Mouse (Mus musculus) adipocyte (in vitro differentiated cells): ENCODE measurements around the gene Abraxas2.

Experiments
- DNase-seq: peaks from one replicate; pipeline ENCODE4 v3.0.0-alpha.2; 2016; ENCODE audit warnings: low spot score

The Abraxas2 gene

DNA sequence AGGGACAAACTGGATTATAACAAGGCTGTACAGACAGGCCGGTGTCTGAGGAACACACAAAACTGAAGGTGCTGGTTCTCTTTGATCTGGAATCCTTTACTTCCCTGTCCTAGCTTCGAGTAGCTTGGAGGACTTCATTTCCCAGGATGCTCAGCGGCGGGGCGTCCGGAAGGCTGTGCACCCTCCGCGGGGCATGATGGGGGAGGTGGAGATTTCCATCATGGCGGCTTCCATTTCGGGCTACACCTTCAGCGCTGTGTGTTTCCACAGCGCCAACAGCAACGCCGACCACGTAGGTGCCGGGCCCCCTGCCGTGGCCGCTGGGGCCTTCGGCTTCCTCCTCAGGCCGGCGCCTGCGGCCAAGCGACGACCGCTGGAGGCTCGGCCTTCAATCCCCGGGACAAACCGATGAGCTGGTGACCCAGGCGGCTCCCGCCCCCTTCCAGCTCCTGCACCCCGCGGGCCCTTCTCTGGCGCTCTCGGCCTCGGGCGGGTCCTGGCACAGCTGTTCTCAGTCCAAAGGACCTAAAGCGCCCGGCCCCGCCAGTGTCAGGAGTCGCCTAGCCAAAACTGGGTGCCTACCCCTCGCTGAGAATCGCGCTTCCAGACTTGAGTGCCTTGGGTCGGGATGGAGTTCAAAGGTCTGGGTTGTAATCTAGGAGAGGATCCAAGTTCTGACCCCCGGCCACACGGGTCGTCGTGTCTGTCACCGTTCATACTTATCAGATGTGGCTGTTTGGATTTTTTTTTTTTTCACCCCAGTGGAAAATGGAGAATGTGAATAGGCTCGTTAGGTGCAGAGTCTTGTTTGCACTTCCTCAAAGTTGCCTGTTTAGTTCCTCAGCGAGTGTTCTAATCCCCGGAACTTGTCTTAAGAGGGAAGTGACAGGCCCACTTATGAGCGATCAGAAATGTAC is at the start of gene Abraxas2:
Abraxas2 (plus strand) TSS at position 184 of the 917 bp plus-strand sequence.
- peak; percentile 78 for DNase-seq

DNA sequence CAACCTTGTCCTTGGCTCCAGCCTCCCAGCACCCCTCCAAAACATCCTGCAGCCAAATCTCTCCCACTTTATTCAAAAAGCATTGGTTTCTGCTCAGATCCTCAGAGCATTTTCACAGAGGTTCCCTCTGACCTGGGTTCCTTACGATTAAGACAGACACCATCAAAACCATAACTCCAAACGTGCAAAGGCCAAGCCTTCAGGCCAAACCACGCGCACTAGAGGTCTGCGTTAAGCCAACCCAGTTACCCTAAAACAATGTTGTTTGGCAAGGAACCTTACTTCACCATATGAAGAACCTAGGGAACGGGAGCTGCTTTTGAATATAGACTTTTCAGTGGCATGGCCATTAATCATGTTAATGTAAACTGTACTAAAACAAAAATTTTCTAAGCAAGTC is 49.3 kb upstream of the Abraxas2 start:
- DNase-seq: no peak

DNA sequence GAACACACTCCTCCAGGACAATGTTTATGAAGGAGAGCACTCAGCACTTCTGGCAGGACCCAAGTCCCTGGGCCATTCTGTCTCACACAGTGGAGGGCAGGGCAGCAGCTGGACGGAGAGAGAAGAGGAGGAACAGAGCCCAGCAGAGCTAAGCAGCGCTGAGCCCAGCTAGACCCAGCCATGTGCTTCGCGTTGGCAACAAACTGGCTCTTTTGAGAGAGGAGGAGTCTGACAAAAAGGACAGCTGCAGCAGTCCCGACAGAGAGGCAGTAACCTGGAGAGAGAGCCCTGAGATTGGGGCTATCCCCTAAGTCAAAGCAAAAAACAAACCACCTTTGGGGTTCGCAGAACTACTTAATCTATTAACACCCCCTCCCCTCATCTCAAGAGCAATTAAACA is 48.7 kb upstream of the Abraxas2 start:
- peak; percentile 78 for DNase-seq

DNA sequence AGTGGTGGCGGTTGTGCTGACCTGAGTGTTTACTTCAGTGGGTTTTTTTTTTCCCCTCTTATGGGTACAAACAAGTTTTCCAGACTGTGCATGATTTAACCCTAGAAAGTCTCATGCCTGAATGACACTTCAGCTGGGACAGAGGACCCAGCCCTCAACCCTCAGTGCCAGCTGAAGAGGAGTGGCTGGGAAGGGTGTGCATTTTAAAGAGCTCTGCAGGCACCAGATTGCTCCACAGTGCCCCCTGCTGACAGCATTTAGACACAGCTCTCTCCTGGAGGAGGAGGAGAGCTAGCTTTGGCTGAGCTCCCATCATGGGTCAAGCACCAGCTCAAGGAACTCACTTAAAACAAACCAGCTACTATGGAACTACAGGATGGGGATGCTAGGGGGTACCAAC is 48.1 kb upstream of the Abraxas2 start:
- DNase-seq: peak; percentile 95

DNA sequence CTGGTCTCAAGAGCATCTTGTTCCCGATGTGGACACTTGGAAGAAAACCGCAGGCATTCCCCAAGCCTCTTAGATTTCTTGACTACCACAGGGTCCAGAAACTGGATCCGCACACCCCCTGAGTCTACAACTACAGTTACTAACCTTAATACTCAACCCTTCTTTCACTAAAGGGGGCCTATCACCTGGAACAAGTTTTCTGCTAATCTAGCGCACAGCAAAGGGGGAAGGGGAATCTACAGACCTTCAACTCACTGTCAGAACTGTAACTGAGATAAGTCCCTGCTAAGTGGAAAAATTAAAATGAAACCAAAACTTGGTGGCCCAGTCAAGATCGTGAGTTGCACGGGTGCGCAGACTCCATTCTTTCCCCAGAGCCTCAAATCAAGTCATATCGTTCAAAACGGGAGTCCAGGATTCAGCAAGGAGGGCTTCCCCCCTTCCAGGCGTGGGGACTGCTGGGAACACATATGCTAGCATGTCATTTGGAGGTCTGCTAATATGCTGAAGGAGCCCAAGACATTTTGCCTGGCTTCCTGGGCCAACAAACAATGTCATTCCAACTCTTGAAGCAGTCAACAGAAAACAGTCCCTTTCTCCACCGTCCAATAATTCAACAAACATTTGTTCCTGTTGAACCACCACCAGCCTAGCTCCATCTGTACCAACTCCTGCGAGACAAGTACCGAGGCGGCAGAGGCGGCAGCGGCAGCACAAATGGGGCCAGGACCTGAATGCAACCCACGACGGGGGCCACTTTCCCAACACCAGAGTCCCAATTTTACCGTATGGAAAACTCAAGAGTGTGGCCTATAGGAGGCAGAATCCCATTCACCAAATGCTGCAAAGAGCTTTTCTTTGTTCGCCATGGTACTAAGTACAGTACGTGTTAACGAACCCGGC is 47.1 kb upstream of the Abraxas2 start:
- DNase-seq: peak; percentile 46

DNA sequence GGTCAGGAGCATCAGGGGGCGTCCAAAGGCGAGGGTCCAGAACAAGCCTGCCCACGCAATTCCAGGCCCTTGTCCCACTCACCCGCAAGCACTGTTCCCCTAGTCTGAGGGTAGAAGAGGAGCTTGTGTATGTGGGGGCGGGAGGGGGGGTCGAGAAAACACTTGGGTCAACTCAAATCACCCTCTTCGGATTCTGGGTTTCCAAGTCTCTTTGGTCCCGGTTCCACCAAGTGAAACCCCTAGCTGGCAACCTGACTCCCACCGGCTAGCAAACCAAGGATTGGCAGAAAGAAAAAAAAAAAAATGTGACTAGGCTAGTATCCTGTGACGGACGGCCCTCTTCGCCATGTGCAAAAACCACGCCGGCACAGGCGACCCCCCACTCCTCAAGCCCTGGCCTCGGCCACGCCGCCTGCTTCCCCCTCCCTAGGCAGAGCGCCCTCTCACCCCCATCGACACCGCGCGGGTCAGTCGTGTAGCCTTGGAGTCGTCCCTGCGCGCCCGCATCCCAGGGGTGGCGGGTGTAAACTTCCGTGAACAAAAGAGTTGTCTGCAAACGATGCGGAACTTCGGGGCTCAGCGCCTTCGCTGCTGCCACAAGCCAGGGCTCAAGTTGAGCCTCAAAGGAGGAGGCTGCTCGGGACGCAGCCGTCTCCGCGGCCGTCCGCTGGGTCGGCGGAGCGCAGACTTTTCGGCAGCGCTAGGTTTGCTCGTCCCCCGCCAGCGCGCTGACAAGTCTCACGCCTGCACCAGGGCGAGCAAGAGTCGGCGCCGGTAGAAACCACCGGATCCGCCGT is 46.2 kb upstream of the Abraxas2 start:
- peak; percentile 51 for DNase-seq

DNA sequence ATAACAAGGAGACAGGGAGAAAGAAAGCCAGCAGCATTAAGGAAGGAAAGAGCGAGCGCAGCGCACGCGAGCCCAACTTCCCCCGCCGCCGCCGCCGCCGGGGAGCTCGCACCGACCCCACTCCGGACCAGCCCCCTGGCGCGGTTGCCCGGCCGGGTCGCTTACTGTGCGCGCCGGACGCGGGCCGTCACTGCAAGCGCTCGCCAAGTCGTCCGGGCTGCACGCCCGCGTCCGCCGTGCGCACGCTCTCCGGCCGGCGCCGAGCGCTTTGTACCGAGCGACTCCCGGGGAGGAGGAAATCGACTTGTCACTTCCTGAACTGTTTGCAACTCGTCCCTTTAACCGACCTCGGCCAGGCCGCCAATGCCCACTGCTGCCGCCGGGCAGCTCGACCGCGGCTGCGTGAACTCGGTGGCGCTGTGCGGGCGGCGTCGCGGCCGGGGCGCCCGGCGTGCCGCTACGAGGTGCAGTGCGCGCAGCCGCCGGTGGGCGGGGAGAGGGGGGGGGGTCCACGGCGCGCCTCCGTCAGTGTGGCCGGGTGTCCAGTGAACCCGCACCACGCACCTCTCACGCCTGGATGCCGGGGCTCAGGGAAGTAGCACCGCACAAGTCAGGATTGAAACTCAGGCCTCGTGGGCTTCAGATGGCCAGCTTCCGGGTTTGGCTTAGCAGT is 45.5 kb upstream of the Abraxas2 start, which contains the start of gene Fam53b:
Fam53b (minus strand) TSS at position 471 of the 673 bp plus-strand sequence.
- peak; percentile 58 for DNase-seq

DNA sequence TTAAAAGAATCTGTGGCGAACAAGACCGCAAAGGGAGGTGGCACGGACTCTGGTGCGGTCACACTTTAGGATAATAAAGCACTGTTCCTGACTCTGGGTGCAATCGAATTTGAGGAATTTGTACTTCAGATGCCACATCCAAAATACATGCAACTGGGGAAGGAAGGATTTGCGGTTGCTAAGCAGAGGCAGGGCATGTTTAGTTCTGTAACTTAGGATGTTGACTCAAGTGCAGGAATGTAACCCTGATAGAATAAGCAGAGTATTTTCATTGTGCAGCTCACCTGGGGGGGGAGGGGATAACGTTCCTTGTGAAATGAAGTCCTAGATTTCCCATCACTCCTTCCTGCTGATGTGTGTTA is 45.0 kb upstream of the Abraxas2 start:
- no peak for DNase-seq

DNA sequence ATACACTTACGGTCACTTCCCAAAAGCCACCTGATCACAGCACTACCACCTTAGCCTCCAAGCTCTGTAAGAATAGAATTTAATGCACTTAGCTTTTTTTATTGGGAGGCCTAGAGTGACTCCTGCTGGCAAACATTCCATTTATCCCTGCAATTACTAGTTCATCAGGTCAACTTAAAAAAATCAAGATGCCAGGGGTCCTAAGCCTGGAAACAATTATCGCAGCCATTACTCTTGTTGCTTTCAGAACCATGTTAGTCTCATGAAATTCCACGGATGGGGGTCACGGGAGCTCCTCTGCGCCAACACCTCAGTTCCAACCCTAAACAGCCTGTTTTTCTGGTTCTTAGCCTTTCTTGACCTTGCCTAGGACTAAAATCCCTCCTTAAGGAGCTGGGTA is 43.9 kb upstream of the Abraxas2 start:
- peak; percentile 27 for DNase-seq

DNA sequence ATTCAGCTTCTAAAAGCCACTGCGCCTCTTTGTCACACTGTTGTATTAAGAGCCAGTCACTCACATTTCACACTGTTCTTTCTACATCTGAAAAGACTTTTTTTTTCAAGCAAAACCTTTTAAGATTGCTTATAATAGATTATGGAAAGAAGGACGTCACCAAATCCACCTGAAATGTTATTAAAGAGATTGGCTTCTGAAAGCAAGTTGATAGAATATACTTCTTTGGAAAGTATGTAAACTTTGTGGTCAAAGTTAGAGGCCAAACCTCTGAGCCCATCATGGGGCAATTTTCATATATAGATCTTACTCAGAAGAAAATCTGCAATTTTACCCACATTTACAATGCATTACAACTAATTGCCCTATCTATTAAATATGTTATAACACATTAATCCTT is 42.5 kb upstream of the Abraxas2 start:
- no peak for DNase-seq

DNA sequence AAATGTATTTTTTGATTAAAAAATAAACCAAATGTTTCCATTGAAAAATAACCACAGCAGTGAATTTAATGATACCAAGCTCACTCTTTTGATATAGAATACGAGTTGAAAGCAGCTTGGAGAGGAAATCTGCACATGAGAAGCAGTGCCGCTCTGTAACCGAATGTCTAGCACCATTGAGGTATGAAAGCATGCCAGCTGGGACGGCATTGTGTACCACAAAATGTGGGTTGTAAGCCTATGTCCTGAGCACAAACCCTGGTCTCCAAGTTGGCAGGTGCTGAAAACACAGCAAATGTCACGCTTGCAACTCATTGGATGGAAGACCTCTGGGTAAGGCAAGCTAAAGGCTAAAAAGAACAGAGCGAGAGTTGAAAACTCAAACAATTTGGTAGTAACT is 42.0 kb upstream of the Abraxas2 start:
- no peak for DNase-seq

DNA sequence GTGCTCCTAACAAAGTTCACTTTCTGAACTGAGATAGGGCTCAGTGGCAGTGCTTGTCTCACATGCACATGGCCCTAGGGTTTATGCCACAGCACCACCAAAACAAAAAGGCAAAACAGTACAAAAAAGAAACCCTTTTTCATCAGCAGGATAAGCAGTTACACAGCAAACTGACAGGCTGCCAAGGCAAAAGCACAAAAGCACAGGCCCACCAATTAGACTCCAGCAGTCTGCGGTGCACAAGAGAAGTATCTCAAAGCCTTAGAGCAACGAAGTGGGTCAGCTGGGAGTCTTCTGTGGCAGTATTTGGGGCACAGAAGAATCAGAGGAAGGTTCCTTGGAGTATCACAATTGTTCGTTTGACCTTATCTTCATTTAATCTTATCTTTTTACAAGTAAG is 38.3 kb upstream of the Abraxas2 start:
- DNase-seq: no peak

DNA sequence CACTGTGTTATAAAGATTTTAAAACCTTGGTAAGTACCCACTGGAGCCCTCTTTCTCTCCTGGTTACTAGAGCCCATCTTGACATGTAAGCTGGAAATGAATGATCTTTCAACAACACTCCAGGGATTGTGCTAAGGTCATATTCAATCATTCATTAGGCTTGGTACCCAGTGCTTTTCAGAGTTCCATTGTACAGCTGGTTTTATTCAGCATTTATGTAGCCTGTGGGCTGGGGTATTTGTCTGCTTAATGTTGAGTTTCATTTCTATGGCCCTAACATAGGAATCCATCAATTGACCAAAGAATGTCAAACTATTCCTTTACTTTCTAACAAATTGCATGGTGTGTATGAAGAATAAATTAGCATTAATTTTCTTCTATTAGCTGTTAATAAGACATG is 35.2 kb upstream of the Abraxas2 start:
- DNase-seq: no peak

DNA sequence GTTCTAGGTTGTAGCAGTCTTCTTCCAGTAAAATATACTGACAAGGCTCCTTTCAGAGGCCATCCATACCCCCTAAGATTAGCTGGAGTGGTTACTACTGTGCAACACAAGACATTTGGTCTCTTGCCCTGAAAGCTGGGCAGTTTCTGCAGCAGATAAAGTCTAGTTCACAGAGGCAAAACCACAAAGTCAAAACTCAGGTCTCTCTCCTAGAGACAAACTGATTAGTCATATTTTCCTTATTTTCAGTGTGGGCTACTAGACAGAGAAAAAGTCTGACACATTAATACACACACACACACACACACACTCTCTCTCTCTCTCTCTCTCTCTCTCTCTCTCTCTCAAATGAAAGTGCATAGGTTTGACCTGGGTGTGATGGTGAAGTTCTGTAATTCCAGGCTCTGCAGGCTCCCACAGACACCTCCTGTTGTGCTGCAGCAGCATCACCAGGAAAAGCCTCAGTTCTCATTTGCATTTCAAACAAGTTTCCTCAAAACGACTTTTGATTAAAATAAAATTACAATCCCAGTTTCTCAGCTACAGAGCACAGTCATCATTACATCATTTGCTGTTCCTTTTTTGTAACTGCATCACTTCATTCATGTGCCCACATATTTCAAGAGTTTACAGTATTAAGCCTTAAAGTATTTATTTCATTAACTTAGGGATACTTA is 34.5 kb upstream of the Abraxas2 start:
- no peak for DNase-seq

DNA sequence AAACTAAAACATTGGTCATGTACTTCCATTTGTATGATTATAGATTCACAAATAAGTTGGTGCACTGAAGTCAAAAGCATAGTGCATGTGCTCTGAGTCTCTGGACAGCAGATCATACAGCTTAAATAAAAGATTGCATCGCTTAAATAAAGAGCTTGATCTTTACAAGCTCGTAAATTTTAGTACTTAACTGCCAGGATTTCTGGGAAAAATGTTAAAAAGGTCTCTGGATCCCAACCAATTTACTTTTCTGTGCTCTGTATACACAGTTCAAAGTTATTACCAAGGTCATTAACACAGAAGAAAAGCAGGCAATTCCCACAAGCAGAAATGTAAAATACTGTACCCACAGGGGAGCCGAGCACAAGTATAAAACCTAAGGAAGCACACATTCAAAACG is 28.1 kb upstream of the Abraxas2 start:
- DNase-seq: no peak

DNA sequence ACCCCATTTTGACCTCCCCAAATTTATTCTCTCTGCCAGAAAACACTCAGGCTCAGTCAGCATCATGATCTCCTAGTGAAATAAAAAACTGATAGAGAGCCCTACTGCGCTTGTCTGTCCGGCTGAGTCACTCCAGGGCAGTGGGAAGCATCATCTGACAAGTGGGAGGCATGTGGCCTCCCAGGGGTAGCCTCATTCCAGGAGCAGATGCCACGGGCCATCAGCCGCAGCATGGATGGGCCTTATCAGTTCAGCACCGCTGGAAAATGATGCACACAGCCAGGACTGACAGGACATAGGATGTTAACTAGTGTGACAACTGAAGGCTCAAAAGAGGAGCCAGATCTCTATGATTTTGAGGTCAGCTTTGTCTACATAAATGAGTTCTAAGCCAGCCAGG is 17.7 kb upstream of the Abraxas2 start:
- no peak for DNase-seq

DNA sequence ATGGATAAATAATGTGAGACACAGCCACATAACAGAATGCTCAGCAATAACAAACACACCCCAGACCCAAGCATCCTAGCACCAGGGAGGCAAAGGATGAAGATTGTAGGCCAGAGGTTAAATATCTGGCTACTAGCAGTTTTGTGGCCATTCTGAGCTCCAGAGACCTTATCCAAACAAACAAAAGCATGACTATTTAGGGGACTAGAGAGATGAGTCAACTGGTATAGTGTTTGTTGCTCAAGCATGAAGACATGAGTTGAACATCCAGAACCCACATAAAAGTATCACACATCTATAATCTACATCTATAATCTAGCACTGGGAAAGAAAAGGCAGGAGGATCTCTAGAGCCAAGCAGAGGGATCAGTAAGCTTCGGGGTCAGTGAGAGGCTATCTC is 16.6 kb upstream of the Abraxas2 start:
- DNase-seq: no peak

DNA sequence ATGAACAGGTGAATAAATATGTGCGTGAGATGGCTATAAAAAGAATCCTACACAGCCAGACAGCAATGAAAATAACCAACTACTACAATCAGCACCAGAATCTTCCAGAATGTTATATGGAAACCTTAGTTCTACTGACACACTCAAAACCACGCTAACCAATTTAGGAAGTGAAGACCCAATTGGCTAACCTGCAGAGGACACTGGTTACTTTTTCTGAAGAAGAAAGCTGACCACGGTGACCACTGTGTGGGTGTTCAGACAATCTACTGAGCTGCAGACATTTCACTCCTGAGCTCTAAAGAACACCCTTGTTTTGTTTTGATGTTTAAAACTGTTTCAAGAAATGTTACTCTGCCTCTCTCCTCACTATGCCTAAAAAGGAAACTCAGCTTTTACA is 15.9 kb upstream of the Abraxas2 start:
- no peak for DNase-seq

DNA sequence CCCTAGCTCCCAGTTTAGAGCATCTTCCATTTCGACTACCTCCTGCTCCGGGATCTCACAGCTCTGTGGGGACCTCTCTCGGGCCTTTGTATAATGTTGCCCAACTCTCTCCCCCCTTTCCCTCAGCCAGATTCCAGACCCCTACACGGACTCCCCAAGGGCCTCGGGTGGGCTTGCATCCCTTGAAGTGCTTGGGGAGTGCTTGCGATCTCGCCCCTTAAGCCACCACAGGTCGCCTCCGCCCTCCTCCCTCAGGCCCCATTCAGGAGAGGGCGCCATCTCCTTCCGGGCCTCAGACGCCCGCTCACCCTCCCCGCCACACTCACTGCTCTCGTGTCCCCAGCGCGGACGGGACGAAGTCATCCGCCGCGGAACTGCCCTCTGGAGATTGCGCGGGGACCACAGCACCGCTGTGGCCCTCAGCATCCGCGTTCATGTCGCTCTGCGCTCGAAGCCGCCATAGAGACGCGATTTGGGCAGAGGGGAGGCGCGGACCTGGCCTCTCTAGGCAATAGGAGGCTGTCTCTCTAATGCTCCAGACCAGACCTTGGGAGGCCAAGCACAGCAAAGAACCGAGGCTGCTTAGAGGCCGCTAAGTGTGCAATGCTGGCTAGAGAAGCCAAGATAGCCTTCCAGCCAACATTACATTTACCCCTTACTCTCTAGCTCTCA is 6.7 kb upstream of the Abraxas2 start, which contains the start of gene Eef1akmt2:
Eef1akmt2 (minus strand) TSS at position 501 of the 672 bp plus-strand sequence.
- peak; percentile 78 for DNase-seq

DNA sequence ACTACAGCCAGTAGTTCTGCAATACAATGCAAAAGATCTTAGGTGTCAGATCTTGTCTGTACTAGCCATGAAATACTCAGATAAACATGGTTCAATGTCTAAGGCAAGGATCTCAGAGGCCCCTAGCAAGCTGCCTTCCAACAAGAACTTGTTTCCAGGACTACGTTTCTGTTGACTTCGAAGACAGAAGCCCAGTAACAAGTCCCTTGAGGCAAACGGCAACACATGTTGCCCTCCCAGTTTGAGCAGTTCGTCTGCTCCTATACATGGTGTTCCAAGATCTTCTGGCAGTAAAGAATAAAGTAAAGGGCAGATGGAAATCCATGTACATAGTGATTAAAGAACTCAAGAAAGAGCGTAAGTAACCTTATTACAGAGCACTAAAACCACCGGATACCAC is 5.7 kb upstream of the Abraxas2 start:
- no peak for DNase-seq
